Mouse (Mus musculus) embryonic facial prominence, embryonic 10.5 days (tissue): ENCODE results near the gene Mlycd. TPM values are rescaled to one million over a fixed set of nuclear protein-coding genes. Genes with fewer than 3 reads are reported as not detected.

Experiments used
- DNase-seq: peaks from one replicate; pipeline ENCODE4 v3.0.0-alpha.2; 2017; ENCODE audit warnings: low spot score
- H3K27ac ChIP-seq: fragments of 300-500 bp; sonication (generic); replicated peaks from 2 replicates; pipeline ENCODE4 v1.5.1; 2016; ENCODE audit warnings: mild to moderate bottlenecking
- H3K27me3 ChIP-seq: fragments of 300-500 bp; sonication (generic); replicated peaks from 2 replicates; pipeline ENCODE4 v1.6.1; 2016; ENCODE audit warnings: low read depth, mild to moderate bottlenecking; ENCODE audit not compliant: poor library complexity, severe bottlenecking
- H3K36me3 ChIP-seq: fragments of 300-500 bp; sonication (generic); replicated peaks from 2 replicates; pipeline ENCODE4 v1.6.1; 2016; ENCODE audit warnings: mild to moderate bottlenecking, moderate library complexity
- H3K4me1 ChIP-seq: fragments of 300-500 bp; sonication (generic); 2 replicates; pipeline ENCODE4 v1.6.1; 2016
- H3K4me3 ChIP-seq: fragments of 300-500 bp; sonication (generic); 2 replicates; pipeline ENCODE4 v1.5.1; 2016; ENCODE audit warnings: mild to moderate bottlenecking, moderate library complexity
- H3K9me3 ChIP-seq: fragments of 300-500 bp; sonication (generic); 2 replicates; pipeline ENCODE4 v1.6.1; 2016; ENCODE audit warnings: mild to moderate bottlenecking
- WGBS: fragments of 180-500 bp; shearing (Covaris S2); methylation state at CpG from one replicate; pipeline ENCODE4 v1.1.7; 2016; 5-methylcytosine and 5-hydroxymethylcytosine counted together
- polyA plus RNA-seq: library from polyadenylated mRNA; unstranded; fragments of >200 nt; fragmentation: Nextera tagmentation; extraction: Ambion mirVana; gene quantifications from 2 replicates; pipeline ENCODE4 v1.2.1, GENCODE M21; 2016

Mlycd gene
- polyA plus RNA-seq, 1 experiment from 2014 or later = 7.6 TPM

- Histone ChIP-seq H3K4me3 (no peak overlapping the region), H3K27ac (no peak overlapping the region), H3K27me3 (peaks cover 4% of the 10 kb centered on the region), H3K36me3 (peaks cover 50% of the 10 kb centered on the region), H3K9me3 (no peaks in the 10 kb centered on the region), H3K4me1 (peaks cover 4% of the 10 kb centered on the region; the same call in 1 of the 2 replicates)
- WGBS = 87% methylated on average over 8 of the region's 8 CpGs
- DNase-seq = no peak
Measured at GRCm38 (mm10) chr8:119408311-119408710, 13.6 kb downstream of the Mlycd start.

GRCm38 (mm10) chr8:119412037-119412734, 17.5 kb downstream of the Mlycd start:
- H3K27me3 ChIP-seq = peaks cover 43% of the 10 kb centered on the region
- WGBS = 59% methylated on average over 10 of the region's 10 CpGs
- no peak for DNase-seq
- peaks cover 40% of the 10 kb centered on the region for H3K36me3 ChIP-seq
- H3K4me3 ChIP-seq = no peak overlapping the region
- peaks cover 14% of the 10 kb centered on the region for H3K4me1 ChIP-seq
- no peaks in the 10 kb centered on the region for H3K9me3 ChIP-seq
- H3K27ac ChIP-seq = no peak overlapping the region

GRCm38 (mm10) chr8:119412735-119413498, 18.2 kb downstream of the Mlycd start:
- Histone ChIP-seq H3K27ac (peak overlapping the region; percentile 63), H3K9me3 (no peaks in the 10 kb centered on the region), H3K36me3 (peaks cover 33% of the 10 kb centered on the region), H3K4me1 (peaks cover 14% of the 10 kb centered on the region), H3K27me3 (peaks cover 50% of the 10 kb centered on the region), H3K4me3 (peak overlapping the region; percentile 43)
- DNase-seq = peak; percentile 85
- WGBS = 16% methylated on average over 18 of the region's 18 CpGs

- Histone ChIP-seq H3K27me3 (peaks cover 50% of the 10 kb centered on the region), H3K4me3 (no peak overlapping the region), H3K27ac (no peak overlapping the region), H3K36me3 (peaks cover 26% of the 10 kb centered on the region), H3K4me1 (peaks cover 14% of the 10 kb centered on the region), H3K9me3 (no peaks in the 10 kb centered on the region)
- no peak for DNase-seq
- 85% methylated on average over 10 of the region's 10 CpGs for WGBS
Measured at GRCm38 (mm10) chr8:119413605-119414004, 18.9 kb downstream of the Mlycd start.

- no peaks in the 10 kb centered on the region for H3K36me3 ChIP-seq
- H3K4me3 ChIP-seq = no peak overlapping the region
- H3K27me3 ChIP-seq = peaks cover 30% of the 10 kb centered on the region
- peaks cover 58% of the 10 kb centered on the region for H3K4me1 ChIP-seq
- no peak overlapping the region for H3K27ac ChIP-seq
- no peaks in the 10 kb centered on the region for H3K9me3 ChIP-seq
- no peak for DNase-seq
- WGBS = 72% methylated on average over 7 of the region's 7 CpGs
Measured at GRCm38 (mm10) chr8:119420318-119420717, 25.6 kb downstream of the Mlycd start.

- no peaks in the 10 kb centered on the region for H3K36me3 ChIP-seq
- peaks cover 57% of the 10 kb centered on the region for H3K4me1 ChIP-seq
- WGBS = 55% methylated on average over 9 of the region's 9 CpGs
- no peaks in the 10 kb centered on the region for H3K9me3 ChIP-seq
- peaks cover 17% of the 10 kb centered on the region for H3K27me3 ChIP-seq
- H3K27ac ChIP-seq = peak overlapping the region; percentile 35; the same call in 1 of the 2 replicates
- no peak overlapping the region for H3K4me3 ChIP-seq
- no peak for DNase-seq
Measured at GRCm38 (mm10) chr8:119421603-119422122, 27.0 kb downstream of the Mlycd start.

- no peak overlapping the region; the same call in 1 of the 2 replicates for H3K27ac ChIP-seq
Measured at GRCm38 (mm10) chr8:119422123-119422711, 27.5 kb downstream of the Mlycd start.

GRCm38 (mm10) chr8:119423631-119424141, 29.0 kb downstream of the Mlycd start:
- DNase-seq = no peak
- no peak overlapping the region for H3K27ac ChIP-seq
- H3K4me1 ChIP-seq = peaks cover 66% of the 10 kb centered on the region
- H3K27me3 ChIP-seq = 0 out of 2 replicates have a peak, but pooled peaks cover 4% of the 10 kb centered on the region
- H3K4me3 ChIP-seq = no peak overlapping the region
- H3K36me3 ChIP-seq = no peaks in the 10 kb centered on the region
- no peaks in the 10 kb centered on the region for H3K9me3 ChIP-seq
- 66% methylated on average over 9 of the region's 9 CpGs for WGBS

More at GRCm38 (mm10) chr8:119422123-119422711, 27.5 kb downstream of the Mlycd start:
- Histone ChIP-seq H3K4me3 (no peak overlapping the region), H3K4me1 (peaks cover 56% of the 10 kb centered on the region), H3K9me3 (no peaks in the 10 kb centered on the region), H3K27me3 (peaks cover 11% of the 10 kb centered on the region), H3K36me3 (no peaks in the 10 kb centered on the region)
- WGBS = 72% methylated on average over 9 of the region's 9 CpGs
- DNase-seq = no peak

- no peak for DNase-seq
- Histone ChIP-seq H3K4me1 (peaks cover 61% of the 10 kb centered on the region), H3K27ac (peak overlapping the region; percentile 19; the same call in 1 of the 2 replicates), H3K27me3 (0 out of 2 replicates have a peak, but pooled peaks cover 4% of the 10 kb centered on the region), H3K36me3 (no peaks in the 10 kb centered on the region), H3K9me3 (no peaks in the 10 kb centered on the region), H3K4me3 (no peak overlapping the region)
- WGBS = 91% methylated on average over 10 of the region's 10 CpGs
Measured at GRCm38 (mm10) chr8:119424199-119424733, 29.6 kb downstream of the Mlycd start.

GRCm38 (mm10) chr8:119424740-119425139, 30.1 kb downstream of the Mlycd start:
- H3K4me3 ChIP-seq = no peak overlapping the region
- DNase-seq = no peak
- no peak overlapping the region; the same call in none of the 2 replicates for H3K27ac ChIP-seq
- H3K9me3 ChIP-seq = no peaks in the 10 kb centered on the region
- peaks cover 56% of the 10 kb centered on the region for H3K4me1 ChIP-seq
- WGBS = 80% methylated on average over 10 of the region's 10 CpGs
- H3K36me3 ChIP-seq = no peaks in the 10 kb centered on the region
- H3K27me3 ChIP-seq = 0 out of 2 replicates have a peak, but pooled peaks cover 4% of the 10 kb centered on the region

GRCm38 (mm10) chr8:119425533-119425932, 30.9 kb downstream of the Mlycd start:
- no peaks in the 10 kb centered on the region for H3K9me3 ChIP-seq
- H3K4me1 ChIP-seq = peaks cover 57% of the 10 kb centered on the region
- 0 out of 2 replicates have a peak overlapping the region, but pooled peaks have one; percentile 19 for H3K27ac ChIP-seq
- no peak overlapping the region for H3K4me3 ChIP-seq
- no peak for DNase-seq
- H3K27me3 ChIP-seq = 0 out of 2 replicates have a peak, but pooled peaks cover 4% of the 10 kb centered on the region
- H3K36me3 ChIP-seq = no peaks in the 10 kb centered on the region
- WGBS = 90% methylated on average over 10 of the region's 10 CpGs
